In genomic region chr3:143014421-143014820, GRCm38 (mm10) we compare ENCODE assay signal across 12 mouse cellular contexts.
"Had no signal": no experiment of that assay in that cellular context is flagged by ENCODE, and none has a peak within 500 bp of the region (broad histone marks: within the 10 kb centered on the region; RNA-seq: fewer than 3 reads in every experiment).

No protein-coding gene starts in this region.

- H3K4me2 ChIP-seq: liver, embryonic 11.5 days; lung, embryonic 14.5 days; midbrain, embryonic 13.5 days; stomach, embryonic 15.5 days had no signal

- H3K4me1 ChIP-seq: limb, embryonic 10.5 days; midbrain, embryonic 13.5 days; stomach, embryonic 15.5 days had no signal

- H3K4me3 ChIP-seq: limb, embryonic 10.5 days; midbrain, embryonic 13.5 days; stomach, embryonic 15.5 days had no signal

- H3K27ac ChIP-seq: limb, embryonic 10.5 days; midbrain, embryonic 13.5 days; stomach, embryonic 15.5 days had no signal

- H3K9ac ChIP-seq: lung, embryonic 14.5 days; midbrain, embryonic 13.5 days; stomach, embryonic 15.5 days had no signal

- H3K36me3 ChIP-seq: limb, embryonic 10.5 days; midbrain, embryonic 13.5 days; stomach, embryonic 15.5 days had no signal

- ATAC-seq: intestine, postnatal 0 days; midbrain, embryonic 13.5 days had no signal

- H3K9me3 ChIP-seq: limb, embryonic 10.5 days; midbrain, embryonic 13.5 days; stomach, embryonic 15.5 days had no signal

- DNase-seq: kidney, adult 8-10 months; kidney, postnatal 25 days; layer of hippocampus, adult 9-11 months; lung, embryonic 14.5 days; lung, postnatal 10 days; lung, postnatal 4 days; right cerebral cortex, postnatal 14 days had no signal

- H3K27me3 ChIP-seq: midbrain, embryonic 13.5 days; stomach, embryonic 15.5 days had no signal
